ENCODE assay signal across 22 mouse cellular contexts in genomic region chr2:132658412-132659120, GRCm38 (mm10). TPM values are rescaled to one million over a fixed set of nuclear protein-coding genes. Genes with fewer than 3 reads are reported as not detected.
DNase-seq lines count a peak whose midpoint lies in the region; ATAC-seq and TF ChIP-seq lines count a peak whose summit lies in the region.
"Had no signal": no experiment of that assay in that cellular context is flagged by ENCODE, and none has a peak within 500 bp of the region (broad histone marks: within the 10 kb centered on the region; RNA-seq: fewer than 3 reads in every experiment).

No protein-coding gene starts in this region.

- peak; percentile 14 for DNase-seq in thymus, adult 2 months
- DNase-seq in thymus, adult 18-20 months = no peak
- peak; percentile 16 for DNase-seq in splenic B cell, adult 2 months (ENCODE audit: low read depth, low spot score)
- DNase-seq in gastrocnemius, postnatal 36 days = no peak
- no peak for DNase-seq in layer of hippocampus, adult 2 months (ENCODE audit: low spot score in 2 of 2)
- DNase-seq in gastrocnemius, adult 18-20 months (ENCODE audit: low spot score) = no peak
- DNase-seq: cerebellum, adult 11-12 months; cerebellum, postnatal 36 days; forebrain, postnatal 0 days; gastrocnemius, postnatal 10 days; heart, postnatal 10 days; kidney, adult 11 months had no signal

- no peaks in the 10 kb centered on the region for H3K27me3 ChIP-seq in thymus, adult 2 months (ENCODE audit: control insufficient read depth, insufficient read depth, low read length)
- H3K27me3 ChIP-seq in splenic B cell, adult 2 months (ENCODE audit: control insufficient read depth, insufficient read depth, low read length, poor library complexity, severe bottlenecking) = no peaks in the 10 kb centered on the region
- H3K27me3 ChIP-seq: limb, embryonic 12.5 days; megakaryocyte, embryonic 14.5 days; stomach, embryonic 15.5 days had no signal

- no peak overlapping the region for H3K4me3 ChIP-seq in thymus, adult 2 months (ENCODE audit: control insufficient read depth, insufficient read depth, low read length)
- no peak overlapping the region for H3K4me3 ChIP-seq in layer of hippocampus, adult 2 months
- H3K4me3 ChIP-seq: heart, embryonic 10.5 days; limb, embryonic 12.5 days; megakaryocyte, embryonic 14.5 days; stomach, embryonic 15.5 days had no signal

- no peak for TF ChIP-seq CTCF in thymus, adult 2 months (IDR thresholded peaks at IDR 0.05; ENCODE audit: borderline replicate concordance, control insufficient read depth, extremely low read depth, insufficient read depth, low read length, poor library complexity)
- TF ChIP-seq CTCF in layer of hippocampus, adult 2 months (conservative IDR thresholded peaks at IDR 0.05) = no peak

- ATAC-seq in common myeloid progenitor, adult 5-6 weeks (replicated peaks; ENCODE audit: low read depth, poor library complexity, severe bottlenecking) = peak; percentile 86
- ATAC-seq: forebrain, postnatal 0 days; lung, postnatal 0 days; midbrain, embryonic 16.5 days had no signal

- intact Hi-C loops in gastrocnemius, postnatal 36 days (cut with DNase I) = no loop called here

- H3K4me1 ChIP-seq in thymus, adult 2 months (replicated peaks; ENCODE audit: control insufficient read depth, insufficient read depth, low read length) = peaks cover 4% of the 10 kb centered on the region
- H3K4me1 ChIP-seq: heart, embryonic 10.5 days; stomach, embryonic 15.5 days had no signal

- no peak for TF ChIP-seq POLR2A in thymus, adult 2 months (IDR thresholded peaks at IDR 0.05; ENCODE audit: control insufficient read depth, extremely low read depth, insufficient read depth, low read length, poor library complexity)

- no peaks in the 10 kb centered on the region for H3K36me3 ChIP-seq in thymus, adult 2 months (ENCODE audit: control insufficient read depth, insufficient read depth, low read length)
- no peaks in the 10 kb centered on the region for H3K36me3 ChIP-seq in splenic B cell, adult 2 months (ENCODE audit: control insufficient read depth, insufficient read depth, low read length, poor library complexity, severe bottlenecking)
- H3K36me3 ChIP-seq: heart, embryonic 10.5 days; limb, embryonic 12.5 days; stomach, embryonic 15.5 days had no signal

- 58% methylated on average over 9 of the region's 9 CpGs for WGBS in thymus, adult 2 months

- peak overlapping the region; percentile 38 for H3K27ac ChIP-seq in thymus, adult 2 months (ENCODE audit: control insufficient read depth, insufficient read depth, low read length)
- H3K27ac ChIP-seq in layer of hippocampus, adult 2 months = no peak overlapping the region
- H3K27ac ChIP-seq: heart, embryonic 10.5 days; hindbrain, embryonic 14.5 days; kidney, postnatal 0 days; limb, embryonic 12.5 days; liver, embryonic 14.5 days; stomach, embryonic 15.5 days had no signal

RNA-seq across cellular contexts. Expression of gene Shld1, which starts 28.2 kb away (rescaled TPM):
- 13.1 and 20.8 TPM in 2 replicates for polyA plus RNA-seq in thymus, adult 2 months (2012; rRNA removed)
- 2.4 and 5.5 TPM in 2 replicates for total RNA-seq in common myeloid progenitor, adult 5-6 weeks (2017)
- total RNA-seq in gastrocnemius, postnatal 36 days (2021) = 1 to 10 TPM; 4.2 to 4.6 TPM
- 10 to 100 TPM in 1 of 2 experiments, 1 to 10 TPM in 1; 9.7 to 11.0 TPM for total RNA-seq in layer of hippocampus, adult 2 months (2021)
- total RNA-seq in gastrocnemius, adult 18-20 months (2021) = 1 to 10 TPM; 6.8 to 8.2 TPM

Comparison
In these comparisons a context has a peak if more than half of its experiments do, and no peak if none do; other contexts are left out.
1. DNase-seq: peak in thymus, adult 2 months (single experiment) and splenic B cell, adult 2 months (single experiment); none in thymus, adult 18-20 months (0 of 2), gastrocnemius, postnatal 36 days (0 of 2), layer of hippocampus, adult 2 months (0 of 2) and gastrocnemius, adult 18-20 months (single experiment).